Mouse (Mus musculus) layer of hippocampus, postnatal 36 days (tissue): ENCODE measurements around the gene Prkg1. TPM values are rescaled to one million over a fixed set of nuclear protein-coding genes. Genes with fewer than 3 reads are reported as not detected.
"Not testable (repeated sequence)": the region's sequence is repeated elsewhere in the genome, so short reads cannot be mapped to it uniquely, and the experiment has no call there.

Experiments used
- DNase-seq, 2 experiments: peaks; one replicate each; pipeline ENCODE4 v3.0.0; 2022
- total RNA-seq, 2 experiments: library from RNA; stranded (reverse); gene quantifications; 2 replicates each; pipeline ENCODE4 v1.2.3; 2021

Gene Prkg1
- total RNA-seq, 2 experiments from 2014 or later: 24.3 to 28.4 TPM

DNA sequence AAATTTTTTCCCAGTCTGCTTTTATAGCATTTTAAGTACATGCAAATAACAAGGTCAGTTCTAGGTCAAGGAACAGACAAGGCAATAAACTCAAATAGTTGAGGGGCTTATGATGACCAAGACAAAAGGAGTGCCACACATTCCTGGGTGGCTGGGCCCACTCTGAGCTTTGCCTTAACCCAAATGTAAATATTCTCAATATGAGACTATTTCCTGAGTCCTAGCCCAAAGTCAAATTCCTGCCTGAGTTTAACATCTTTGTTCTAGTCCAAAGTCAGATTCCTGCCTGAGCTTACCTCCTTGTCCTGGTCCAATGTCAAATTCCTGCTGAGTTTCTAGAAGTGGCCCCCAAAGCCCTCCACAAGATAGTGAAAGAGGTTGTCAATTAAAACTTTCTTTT is 1206.8 kb downstream of the Prkg1 start:
- DNase-seq: no peak

DNA sequence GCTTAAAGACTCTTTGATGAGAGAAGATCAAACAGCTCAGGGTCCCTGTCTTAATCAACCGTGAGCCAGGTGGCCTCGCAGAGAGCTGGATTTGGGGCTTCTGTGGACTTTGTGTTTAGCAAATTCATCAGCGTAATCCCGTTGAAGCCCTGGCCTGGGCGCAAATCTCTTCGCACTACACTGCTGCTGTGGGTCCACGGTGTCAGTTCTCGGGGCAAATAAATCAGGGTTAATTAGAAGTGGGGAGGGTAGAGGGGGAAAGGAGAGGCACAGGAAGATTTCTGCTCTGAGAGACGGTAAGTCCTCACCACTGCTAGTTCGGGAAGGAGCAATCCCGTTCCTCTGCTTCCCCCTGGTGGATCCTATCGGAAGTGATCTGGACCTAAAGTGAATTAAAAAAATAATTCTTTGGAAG is 1210.4 kb downstream of the Prkg1 start:
- peak; percentile 46 to 69 for DNase-seq

DNA sequence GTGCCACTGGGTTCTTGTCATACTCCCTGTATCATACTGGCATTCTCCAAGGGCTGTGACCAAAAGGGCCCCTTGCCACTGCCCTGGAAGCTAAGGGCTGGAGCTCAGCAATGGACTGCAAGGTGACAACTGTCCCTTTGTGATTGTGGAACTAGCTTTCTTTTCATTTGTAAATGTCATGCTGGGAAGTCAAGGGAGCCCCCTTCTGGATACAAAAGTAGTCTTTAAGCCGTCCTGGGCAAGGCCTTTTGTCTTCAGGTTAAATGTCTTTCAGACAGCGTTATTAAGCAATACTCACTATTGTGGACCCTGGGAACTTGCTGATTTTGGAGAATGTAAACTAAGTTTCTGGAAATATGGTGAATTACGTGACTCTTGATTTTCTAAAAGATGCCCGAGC is 1211.1 kb downstream of the Prkg1 start:
- no peak for DNase-seq

DNA sequence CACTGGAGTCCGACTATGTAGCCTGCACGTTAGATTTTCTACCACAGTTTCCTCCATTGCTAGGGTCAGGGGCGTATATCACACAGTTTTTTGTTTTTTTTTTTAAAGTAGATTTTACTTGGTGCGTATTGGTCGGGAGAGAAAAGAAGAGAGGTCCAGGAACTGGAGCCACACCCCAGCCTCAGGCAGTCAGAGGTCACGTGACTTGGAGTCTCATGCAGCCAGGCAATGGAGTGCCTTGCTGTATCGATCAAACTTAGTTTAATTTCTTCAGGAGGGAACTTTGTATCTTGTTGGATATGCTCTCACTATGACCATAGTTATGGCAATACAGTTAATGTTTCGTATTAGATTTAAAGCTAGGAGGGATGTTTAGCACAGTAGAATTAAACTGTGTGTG is 1212.6 kb downstream of the Prkg1 start:
- DNase-seq: no peak

DNA sequence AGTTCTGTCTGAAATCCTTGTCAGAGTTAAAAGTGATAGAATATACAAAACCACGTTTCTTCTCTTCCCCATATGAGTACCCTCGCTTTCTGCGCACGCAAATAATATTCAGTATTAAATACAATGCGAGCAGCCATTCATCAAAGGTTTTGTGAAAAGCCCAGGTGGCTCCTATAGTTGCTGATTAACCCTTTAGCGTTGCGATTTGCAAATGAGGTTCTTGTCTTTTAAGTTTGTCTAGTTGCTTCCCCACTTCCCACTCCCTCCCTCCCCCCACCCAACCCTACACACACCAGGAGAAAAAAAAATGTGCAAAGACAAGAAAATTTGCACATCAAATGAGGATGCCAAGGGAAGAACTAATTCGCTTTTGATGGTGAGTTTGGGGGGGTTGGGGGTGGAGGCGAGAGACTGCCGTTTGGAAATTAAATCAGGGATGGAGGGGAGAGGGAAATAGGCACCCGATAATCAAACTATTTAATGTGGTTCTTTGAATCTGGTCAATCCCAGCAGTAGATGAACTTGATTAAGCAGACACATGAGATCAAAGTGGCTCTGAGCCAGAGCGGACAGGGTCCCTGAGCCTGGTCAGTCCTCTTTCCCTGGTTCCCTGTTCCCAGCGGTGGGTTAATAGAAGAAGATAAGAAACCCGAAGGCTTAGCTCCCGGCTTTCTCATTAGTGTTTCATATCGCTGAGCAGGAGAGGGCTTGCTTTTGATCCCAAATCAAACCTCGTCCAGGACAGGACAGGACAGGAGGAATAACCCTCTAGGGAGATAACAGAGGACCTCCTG is 1214.8 kb downstream of the Prkg1 start:
- DNase-seq: no peak

DNA sequence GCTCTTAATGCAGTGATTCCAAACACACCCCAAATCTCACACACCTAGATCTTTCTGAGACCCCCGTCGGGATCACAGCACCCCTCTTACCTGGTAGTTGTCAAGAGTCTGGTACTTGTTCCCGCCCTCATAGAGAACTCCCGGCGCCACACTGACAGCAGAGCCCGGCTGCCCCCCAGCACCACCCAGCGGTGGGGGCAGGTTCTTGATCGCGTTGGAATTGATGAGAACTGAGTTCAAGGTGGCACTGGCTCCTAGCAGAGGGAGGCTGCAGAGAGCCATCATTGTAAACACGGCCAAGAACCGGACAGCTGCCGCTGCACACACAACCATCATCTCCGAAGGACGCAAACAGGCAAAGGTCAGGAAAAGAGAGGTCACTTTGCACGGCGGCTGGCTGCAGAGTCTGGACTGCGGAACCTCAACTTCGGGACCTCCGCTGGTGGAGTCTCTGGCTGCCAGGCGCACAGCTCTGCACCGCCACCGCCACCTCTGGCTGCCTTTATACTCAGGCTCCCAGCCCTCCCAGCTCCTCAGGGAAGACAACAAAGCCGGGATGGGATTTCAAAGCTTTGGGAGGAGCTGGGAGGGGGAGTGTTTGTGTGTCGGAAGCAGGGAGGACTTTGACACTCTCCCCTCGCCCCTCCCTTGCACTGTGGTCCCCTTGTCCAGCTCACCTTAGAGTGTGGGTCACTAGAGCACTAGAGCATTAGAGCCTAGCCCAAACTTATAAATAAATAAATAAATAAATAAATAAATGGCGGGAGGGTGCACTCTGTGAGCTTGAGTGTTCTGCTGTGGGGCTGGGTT is 1215.6 kb downstream of the Prkg1 start, which contains the start of gene Dkk1:
Gene Dkk1, minus strand, starts transcription at position 622 of the 810 bp plus-strand sequence.
- DNase-seq: no peak

DNA sequence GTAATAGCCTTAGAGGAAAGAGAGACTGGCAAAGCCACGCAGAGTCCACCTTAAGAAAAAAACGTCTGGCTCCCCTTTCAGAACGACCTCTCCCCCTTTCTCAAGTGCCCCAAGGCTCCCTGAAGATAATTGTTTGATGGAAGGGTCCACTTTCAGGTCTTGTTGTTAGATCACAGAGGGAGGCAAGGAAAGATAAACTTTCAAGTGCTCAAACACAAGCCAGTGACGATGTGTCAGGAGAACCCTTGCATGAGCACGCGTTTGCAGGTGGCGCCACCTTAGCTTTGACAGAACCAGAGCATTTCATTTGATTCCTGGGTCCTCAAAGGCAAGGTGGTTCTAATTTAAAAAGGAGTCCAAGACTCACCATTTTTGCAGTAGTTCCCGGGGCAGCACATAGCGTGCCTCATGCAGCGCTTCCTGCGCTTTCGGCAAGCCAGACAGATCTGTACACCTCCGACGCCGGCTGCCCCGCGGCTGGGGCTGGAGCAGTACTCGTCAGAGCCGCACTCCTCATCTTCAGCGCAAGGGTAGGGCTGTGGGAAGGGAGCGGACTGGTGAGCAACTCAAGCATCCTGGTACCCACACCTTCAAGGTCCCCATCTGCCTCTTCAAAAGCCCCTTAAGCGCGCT is 1216.3 kb downstream of the Prkg1 start:
- DNase-seq: no peak

DNA sequence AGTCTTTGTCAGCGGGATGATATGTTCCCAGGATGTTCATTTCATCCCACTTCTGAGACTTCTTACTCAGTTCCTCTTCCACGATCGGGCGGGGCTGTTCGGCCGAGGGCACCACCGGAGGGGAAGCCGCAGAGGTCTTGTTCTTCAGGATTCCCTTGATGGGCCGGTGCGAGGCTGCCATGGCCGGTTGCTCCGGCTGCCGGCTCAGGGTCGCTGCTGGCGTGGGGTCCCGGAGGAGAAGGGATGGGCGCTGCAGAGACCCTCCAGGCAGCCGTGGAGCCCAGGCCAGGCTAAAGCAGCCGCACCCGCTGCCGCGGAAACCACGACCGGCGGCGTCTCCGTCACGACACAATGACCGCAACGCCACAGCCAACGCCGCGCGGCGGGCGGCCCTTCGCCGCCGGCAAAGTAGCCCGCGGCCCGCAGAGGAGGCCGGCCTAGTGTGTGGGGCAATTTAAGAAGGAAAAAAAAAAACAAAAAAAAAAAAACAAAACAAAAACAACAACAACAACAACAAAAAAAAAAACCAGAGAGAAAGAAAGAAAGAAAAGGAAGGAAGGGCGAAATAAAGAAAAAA is 1225.4 kb downstream of the Prkg1 start:
- DNase-seq: not testable (repeated sequence)

DNA sequence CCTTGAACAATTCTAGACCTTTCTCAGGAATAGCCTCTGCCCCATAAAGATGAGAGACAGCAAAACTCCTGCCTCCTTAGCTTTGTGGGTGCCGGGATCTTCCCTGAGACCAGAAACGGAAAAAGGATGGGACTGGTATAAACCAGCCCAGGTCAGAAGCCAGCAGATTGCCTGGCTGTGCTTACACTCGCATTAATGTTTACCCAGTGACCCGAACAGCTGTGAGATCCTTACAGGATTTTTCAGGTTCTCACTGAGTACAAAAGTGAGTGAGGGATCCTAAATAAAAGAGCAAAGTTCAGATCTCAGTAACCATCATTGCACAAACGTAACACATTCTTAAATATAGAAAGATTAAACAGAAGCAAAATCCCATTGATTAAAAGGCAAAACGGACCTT is 1248.1 kb downstream of the Prkg1 start:
- no peak for DNase-seq

Other genes with a start within 250 kb of the Prkg1 start
- gene A1cf, start 103.7 kb upstream of the Prkg1 start, total RNA-seq: not detected